Mouse (Mus musculus): Measurements from ENCODE around the gene Tmem80. TPM values are rescaled to one million over a fixed set of nuclear protein-coding genes. Genes with fewer than 3 reads are reported as not detected.

The Tmem80 gene
- total and polyA plus RNA-seq, 3 experiments, result 9.0 to 22.5 (median 18.3) TPM

GRCm38 (mm10) chr7:141369918-141370317, 42.4 kb downstream of the Tmem80 start:
- DNase-seq (ENCODE audit: low spot score) (no peak), ATAC-seq (ENCODE audit: extremely low read depth, insufficient number of reproducible peaks, low FRiP score, poor library complexity, severe bottlenecking) (no peak)
- Histone ChIP-seq H3K9me3 (replicated peaks) (no peaks in the 10 kb centered on the region), H3K4me1 (ENCODE audit: insufficient read depth, low read depth, low read length) (peaks cover 36% of the 10 kb centered on the region), H3K4me3 (ENCODE audit: low read depth, low read length) (no peak overlapping the region), H3K36me3 (replicated peaks) (no peaks in the 10 kb centered on the region), H3K27me3 (ENCODE audit: insufficient read depth, low read length) (no peaks in the 10 kb centered on the region)
- TF ChIP-seq GATA2 (IDR thresholded peaks at IDR 0.05; ENCODE audit: borderline replicate concordance, low read depth, low read length), result no peak
- TF ChIP-seq GATA1 (IDR thresholded peaks at IDR 0.05; ENCODE audit: borderline replicate concordance, low read length), result no peak
- no peak for TF ChIP-seq POLR2AphosphoS5 (IDR thresholded peaks at IDR 0.05; ENCODE audit: insufficient replicate concordance, low read depth, low read length)
- no peak for TF ChIP-seq TAL1 (conservative IDR thresholded peaks at IDR 0.05; ENCODE audit: low read depth, low read length)
- TF ChIP-seq CTCF (IDR thresholded peaks at IDR 0.05; ENCODE audit: low read depth, low read length), result no peak

GRCm38 (mm10) chr7:141371942-141372595, 44.5 kb downstream of the Tmem80 start:
- H3K27me3 ChIP-seq (ENCODE audit: insufficient read depth, low read length), result no peaks in the 10 kb centered on the region
- H3K36me3 ChIP-seq (replicated peaks), result no peaks in the 10 kb centered on the region
- DNase-seq (ENCODE audit: low spot score) (no peak), ATAC-seq (ENCODE audit: extremely low read depth, insufficient number of reproducible peaks, low FRiP score, poor library complexity, severe bottlenecking) (no peak)
- H3K4me1 ChIP-seq (ENCODE audit: insufficient read depth, low read depth, low read length), result peaks cover 30% of the 10 kb centered on the region
- no peak overlapping the region for H3K4me3 ChIP-seq (ENCODE audit: low read depth, low read length)
- TF ChIP-seq CTCF (IDR thresholded peaks at IDR 0.05; ENCODE audit: low read depth, low read length) (no peak), GATA1 (IDR thresholded peaks at IDR 0.05; ENCODE audit: borderline replicate concordance, low read length) (no peak), TAL1 (conservative IDR thresholded peaks at IDR 0.05; ENCODE audit: low read depth, low read length) (no peak), GATA2 (IDR thresholded peaks at IDR 0.05; ENCODE audit: borderline replicate concordance, low read depth, low read length) (no peak), POLR2AphosphoS5 (IDR thresholded peaks at IDR 0.05; ENCODE audit: insufficient replicate concordance, low read depth, low read length) (no peak)
- H3K9me3 ChIP-seq (replicated peaks), result no peaks in the 10 kb centered on the region

DNA sequence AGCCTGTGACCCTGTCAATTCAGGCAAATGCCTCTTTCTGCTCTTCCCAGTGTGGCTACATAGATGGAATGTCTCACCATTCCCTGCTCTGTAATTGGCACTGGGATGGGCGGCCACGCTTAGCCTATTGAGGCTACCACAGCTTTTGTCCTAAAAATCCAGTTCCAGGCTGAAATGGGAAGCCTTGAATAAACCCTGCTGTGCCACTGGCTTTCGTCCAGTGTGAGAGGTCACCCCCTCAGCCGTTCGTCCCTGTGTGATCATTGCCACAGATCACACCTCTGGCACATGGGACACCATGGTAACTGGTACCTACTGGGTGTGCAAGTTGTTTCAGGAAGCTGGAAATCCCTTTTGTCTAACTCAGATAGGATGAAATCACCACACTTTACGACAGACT, 46.1 kb downstream of the Tmem80 start:
- TF ChIP-seq POLR2AphosphoS5 (IDR thresholded peaks at IDR 0.05; ENCODE audit: insufficient replicate concordance, low read depth, low read length) (no peak), GATA1 (IDR thresholded peaks at IDR 0.05; ENCODE audit: borderline replicate concordance, low read length) (no peak), CTCF (IDR thresholded peaks at IDR 0.05; ENCODE audit: low read depth, low read length) (no peak), GATA2 (IDR thresholded peaks at IDR 0.05; ENCODE audit: borderline replicate concordance, low read depth, low read length) (no peak), TAL1 (conservative IDR thresholded peaks at IDR 0.05; ENCODE audit: low read depth, low read length) (no peak)
- no peaks in the 10 kb centered on the region for H3K36me3 ChIP-seq (replicated peaks)
- no peak for DNase-seq (ENCODE audit: low spot score)
- H3K9me3 ChIP-seq (replicated peaks), result no peaks in the 10 kb centered on the region
- H3K27me3 ChIP-seq (ENCODE audit: insufficient read depth, low read length), result no peaks in the 10 kb centered on the region
- ATAC-seq (ENCODE audit: extremely low read depth, insufficient number of reproducible peaks, low FRiP score, poor library complexity, severe bottlenecking), result no peak
- H3K4me3 ChIP-seq (ENCODE audit: low read depth, low read length), result no peak overlapping the region
- H3K4me1 ChIP-seq (ENCODE audit: insufficient read depth, low read depth, low read length), result peaks cover 24% of the 10 kb centered on the region

DNA sequence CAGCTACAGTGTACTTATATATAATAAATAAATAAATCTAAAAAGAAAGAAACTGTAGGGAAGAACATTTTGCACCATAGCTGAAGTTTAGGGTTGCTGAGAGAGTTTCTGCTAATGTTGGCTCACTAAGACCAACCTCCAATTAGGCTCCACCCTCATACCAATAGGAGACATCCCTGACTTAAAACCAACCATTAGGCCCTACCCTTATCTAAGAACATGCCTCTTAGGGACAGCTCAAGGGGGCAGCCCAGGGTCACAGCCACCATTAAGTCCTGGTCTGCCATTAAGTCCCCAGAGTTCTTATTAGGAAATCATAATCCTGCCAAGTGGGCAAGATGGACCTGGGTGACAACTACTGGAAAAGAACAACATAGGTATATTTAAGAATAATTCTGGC, 46.9 kb downstream of the Tmem80 start:
- DNase-seq (ENCODE audit: low spot score) (no peak), ATAC-seq (ENCODE audit: extremely low read depth, insufficient number of reproducible peaks, low FRiP score, poor library complexity, severe bottlenecking) (no peak)
- H3K27me3 ChIP-seq (ENCODE audit: insufficient read depth, low read length), result no peaks in the 10 kb centered on the region
- H3K9me3 ChIP-seq (replicated peaks), result no peaks in the 10 kb centered on the region
- H3K36me3 ChIP-seq (replicated peaks), result no peaks in the 10 kb centered on the region
- H3K4me1 ChIP-seq (ENCODE audit: insufficient read depth, low read depth, low read length), result peaks cover 24% of the 10 kb centered on the region
- TF ChIP-seq POLR2AphosphoS5 (IDR thresholded peaks at IDR 0.05; ENCODE audit: insufficient replicate concordance, low read depth, low read length), result no peak
- TF ChIP-seq GATA2 (IDR thresholded peaks at IDR 0.05; ENCODE audit: borderline replicate concordance, low read depth, low read length), result no peak
- TF ChIP-seq GATA1 (IDR thresholded peaks at IDR 0.05; ENCODE audit: borderline replicate concordance, low read length), result no peak
- TF ChIP-seq TAL1 (conservative IDR thresholded peaks at IDR 0.05; ENCODE audit: low read depth, low read length), result no peak
- no peak overlapping the region for H3K4me3 ChIP-seq (ENCODE audit: low read depth, low read length)

DNA sequence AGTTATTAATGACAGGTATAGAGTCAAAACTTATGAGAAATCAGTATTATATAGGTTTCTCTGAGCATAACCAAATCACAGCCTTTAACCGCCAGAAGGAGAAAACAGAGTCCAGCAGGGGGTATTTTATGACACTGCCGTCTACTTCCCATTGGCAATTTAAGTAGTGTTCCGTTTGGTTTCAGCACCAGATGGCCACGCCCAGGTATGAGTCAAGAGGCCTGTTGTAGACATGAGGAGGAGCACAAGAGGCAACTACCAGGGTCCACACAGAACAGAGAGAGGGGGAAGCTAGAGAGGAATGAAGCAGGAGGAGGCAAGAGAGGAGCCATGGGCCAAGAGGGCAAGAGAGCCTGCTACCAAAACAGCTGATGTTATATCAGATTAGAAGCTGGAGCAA, 52.0 kb downstream of the Tmem80 start:
- no peaks in the 10 kb centered on the region for H3K36me3 ChIP-seq (replicated peaks)
- DNase-seq (ENCODE audit: low spot score) (no peak), ATAC-seq (ENCODE audit: extremely low read depth, insufficient number of reproducible peaks, low FRiP score, poor library complexity, severe bottlenecking) (peak; percentile 63)
- TF ChIP-seq GATA2 (IDR thresholded peaks at IDR 0.05; ENCODE audit: borderline replicate concordance, low read depth, low read length) (no peak), POLR2AphosphoS5 (IDR thresholded peaks at IDR 0.05; ENCODE audit: insufficient replicate concordance, low read depth, low read length) (no peak), CTCF (IDR thresholded peaks at IDR 0.05; ENCODE audit: low read depth, low read length) (no peak), GATA1 (IDR thresholded peaks at IDR 0.05; ENCODE audit: borderline replicate concordance, low read length) (no peak), TAL1 (conservative IDR thresholded peaks at IDR 0.05; ENCODE audit: low read depth, low read length) (no peak)
- no peaks in the 10 kb centered on the region for H3K9me3 ChIP-seq (replicated peaks)
- H3K4me3 ChIP-seq (ENCODE audit: low read depth, low read length), result no peak overlapping the region
- no peaks in the 10 kb centered on the region for H3K27me3 ChIP-seq (ENCODE audit: insufficient read depth, low read length)
- H3K4me1 ChIP-seq (ENCODE audit: insufficient read depth, low read depth, low read length), result peaks cover 47% of the 10 kb centered on the region

DNA sequence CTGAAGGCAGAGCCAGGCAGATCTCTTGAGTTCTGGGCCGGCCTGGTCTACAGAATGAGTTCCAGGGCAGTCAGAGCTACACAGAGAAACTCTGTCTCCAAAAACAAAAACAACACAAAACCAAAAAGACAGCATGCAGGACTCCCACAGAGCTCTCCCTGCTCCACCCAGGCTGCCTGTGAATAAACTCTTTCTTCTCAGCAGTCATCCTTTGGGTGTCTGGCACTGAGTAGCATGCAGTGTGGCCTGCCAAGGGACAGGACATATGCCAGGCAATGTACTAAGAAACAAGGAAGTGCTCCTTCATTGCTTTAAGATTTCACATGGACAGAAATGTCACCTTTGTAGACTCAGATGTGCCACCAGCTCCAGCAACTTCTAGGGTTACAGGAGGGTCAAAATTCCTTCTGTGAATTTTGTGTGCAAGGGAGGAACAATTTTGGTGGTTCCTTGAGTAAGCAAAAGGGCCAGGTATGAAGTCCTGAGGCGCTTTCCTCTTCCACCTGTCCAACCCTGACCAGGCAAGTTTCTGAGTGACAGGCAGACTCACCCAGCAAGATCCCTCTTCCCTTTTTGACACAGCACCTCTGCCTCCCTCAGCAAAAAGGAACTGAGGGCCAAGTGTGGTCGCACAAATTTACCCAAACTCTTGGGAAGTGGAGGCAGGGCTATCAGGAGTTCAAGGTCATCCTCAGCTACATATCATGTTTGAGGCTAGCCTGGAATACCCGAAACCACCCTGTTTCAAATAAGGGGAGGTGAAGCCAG, 53.7 kb downstream of the Tmem80 start:
- no peaks in the 10 kb centered on the region for H3K27me3 ChIP-seq (ENCODE audit: insufficient read depth, low read length)
- peaks cover 60% of the 10 kb centered on the region for H3K4me1 ChIP-seq (ENCODE audit: insufficient read depth, low read depth, low read length)
- no peak for ATAC-seq (ENCODE audit: extremely low read depth, insufficient number of reproducible peaks, low FRiP score, poor library complexity, severe bottlenecking)
- no peak for DNase-seq (ENCODE audit: low spot score)
- H3K4me3 ChIP-seq (ENCODE audit: low read depth, low read length), result no peak overlapping the region
- H3K36me3 ChIP-seq (replicated peaks), result no peaks in the 10 kb centered on the region
- TF ChIP-seq GATA1 (IDR thresholded peaks at IDR 0.05; ENCODE audit: borderline replicate concordance, low read length), result no peak
- no peak for TF ChIP-seq GATA2 (IDR thresholded peaks at IDR 0.05; ENCODE audit: borderline replicate concordance, low read depth, low read length)
- no peak for TF ChIP-seq TAL1 (conservative IDR thresholded peaks at IDR 0.05; ENCODE audit: low read depth, low read length)
- no peak for TF ChIP-seq CTCF (IDR thresholded peaks at IDR 0.05; ENCODE audit: low read depth, low read length)
- no peak for TF ChIP-seq POLR2AphosphoS5 (IDR thresholded peaks at IDR 0.05; ENCODE audit: insufficient replicate concordance, low read depth, low read length)
- no peaks in the 10 kb centered on the region for H3K9me3 ChIP-seq (replicated peaks)

Other genes starting within 250 kb of the Tmem80 start
Only the 20 nearest of the 29 such genes appear.
- gene Hras, start 133.7 kb upstream of the Tmem80 start, total RNA-seq (2014; fragmentation: Nextera tagmentation), result 30.3 and 32.7 TPM in 2 replicates
- 29.3 and 31.5 TPM in 2 replicates for gene Hras, start 133.7 kb upstream of the Tmem80 start, total RNA-seq (2017)
- 31.1 and 38.9 TPM in 2 replicates for gene Hras, start 133.7 kb upstream of the Tmem80 start, polyA plus RNA-seq (2012)
- 2.3 and 2.8 TPM in 2 replicates for gene Lrrc56, start 133.6 kb upstream of the Tmem80 start, total RNA-seq (2014; fragmentation: Nextera tagmentation)
- 1.3 and 2.7 TPM in 2 replicates for gene Lrrc56, start 133.6 kb upstream of the Tmem80 start, total RNA-seq (2017)
- 3.3 and 4.0 TPM in 2 replicates for gene Lrrc56, start 133.6 kb upstream of the Tmem80 start, polyA plus RNA-seq (2012)
- gene Lmntd2, start 113.7 kb upstream of the Tmem80 start, total RNA-seq (2014; fragmentation: Nextera tagmentation), result 1.6 and 2.2 TPM in 2 replicates
- 0.52 and 0.93 TPM in 2 replicates for gene Lmntd2, start 113.7 kb upstream of the Tmem80 start, total RNA-seq (2017)
- gene Lmntd2, start 113.7 kb upstream of the Tmem80 start, polyA plus RNA-seq (2012), result 0.42 and 0.49 TPM in 2 replicates
- gene Rassf7, start 111.9 kb upstream of the Tmem80 start, total RNA-seq (2014; fragmentation: Nextera tagmentation), result 15.6 and 51.8 TPM in 2 replicates
- gene Rassf7, start 111.9 kb upstream of the Tmem80 start, total RNA-seq (2017), result 4.9 and 8.9 TPM in 2 replicates
- 14.1 and 16.8 TPM in 2 replicates for gene Rassf7, start 111.9 kb upstream of the Tmem80 start, polyA plus RNA-seq (2012)
- gene Phrf1, start 99.0 kb upstream of the Tmem80 start, total RNA-seq (2014; fragmentation: Nextera tagmentation), result 73.1 and 77.4 TPM in 2 replicates
- gene Phrf1, start 99.0 kb upstream of the Tmem80 start, total RNA-seq (2017), result 45.1 and 61.4 TPM in 2 replicates
- gene Phrf1, start 99.0 kb upstream of the Tmem80 start, polyA plus RNA-seq (2012), result 159 and 173 TPM in 2 replicates
- 1.6 and 2.5 TPM in 2 replicates for gene Irf7, start 61.3 kb upstream of the Tmem80 start, total RNA-seq (2014; fragmentation: Nextera tagmentation)
- gene Irf7, start 61.3 kb upstream of the Tmem80 start, total RNA-seq (2017), result 6.2 and 6.8 TPM in 2 replicates
- 12.9 and 17.6 TPM in 2 replicates for gene Irf7, start 61.3 kb upstream of the Tmem80 start, polyA plus RNA-seq (2012)
- not detected in 2 replicates for gene Cdhr5, start 51.0 kb upstream of the Tmem80 start, total RNA-seq (2014; fragmentation: Nextera tagmentation)
- gene Cdhr5, start 51.0 kb upstream of the Tmem80 start, total RNA-seq (2017), result 0.05 TPM in 1 of 2 replicates, not detected in the other
- gene Cdhr5, start 51.0 kb upstream of the Tmem80 start, polyA plus RNA-seq (2012), result not detected in 2 replicates
- gene Sct, start 48.6 kb upstream of the Tmem80 start, total RNA-seq (2014; fragmentation: Nextera tagmentation), result not detected in 2 replicates
- gene Sct, start 48.6 kb upstream of the Tmem80 start, total RNA-seq (2017), result not detected in 2 replicates
- not detected in 2 replicates for gene Sct, start 48.6 kb upstream of the Tmem80 start, polyA plus RNA-seq (2012)
- gene Drd4, start 35.7 kb upstream of the Tmem80 start, total RNA-seq (2014; fragmentation: Nextera tagmentation), result not detected in 2 replicates
- 0.38 TPM in 1 of 2 replicates, not detected in the other for gene Drd4, start 35.7 kb upstream of the Tmem80 start, total RNA-seq (2017)
- gene Drd4, start 35.7 kb upstream of the Tmem80 start, polyA plus RNA-seq (2012), result not detected in 2 replicates
- gene Deaf1, start within 50 bp of the Tmem80 start, total RNA-seq (2014; fragmentation: Nextera tagmentation), result 35.3 and 41.2 TPM in 2 replicates
- 22.9 and 27.0 TPM in 2 replicates for gene Deaf1, start within 50 bp of the Tmem80 start, total RNA-seq (2017)
- 55.8 and 61.7 TPM in 2 replicates for gene Deaf1, start within 50 bp of the Tmem80 start, polyA plus RNA-seq (2012)
- not detected in 2 replicates for gene Eps8l2, start 11.1 kb downstream of the Tmem80 start, total RNA-seq (2014; fragmentation: Nextera tagmentation)
- gene Eps8l2, start 11.1 kb downstream of the Tmem80 start, total RNA-seq (2017), result 0.33 TPM in 1 of 2 replicates, not detected in the other
- gene Eps8l2, start 11.1 kb downstream of the Tmem80 start, polyA plus RNA-seq (2012), result not detected in 2 replicates
- 59.1 and 68.2 TPM in 2 replicates for gene Taldo1, start 64.5 kb downstream of the Tmem80 start, total RNA-seq (2014; fragmentation: Nextera tagmentation)
- 514 and 659 TPM in 2 replicates for gene Taldo1, start 64.5 kb downstream of the Tmem80 start, total RNA-seq (2017)
- gene Taldo1, start 64.5 kb downstream of the Tmem80 start, polyA plus RNA-seq (2012), result 207 and 336 TPM in 2 replicates
- gene Gatd1, start 86.4 kb downstream of the Tmem80 start, total RNA-seq (2014; fragmentation: Nextera tagmentation), result 22.6 and 30.8 TPM in 2 replicates
- 23.8 and 23.9 TPM in 2 replicates for gene Gatd1, start 86.4 kb downstream of the Tmem80 start, total RNA-seq (2017)
- 15.4 and 16.5 TPM in 2 replicates for gene Gatd1, start 86.4 kb downstream of the Tmem80 start, polyA plus RNA-seq (2012)
- gene Cend1, start 101.8 kb downstream of the Tmem80 start, total RNA-seq (2014; fragmentation: Nextera tagmentation), result not detected in 2 replicates
- gene Cend1, start 101.8 kb downstream of the Tmem80 start, total RNA-seq (2017), result not detected in 2 replicates
- not detected in 2 replicates for gene Cend1, start 101.8 kb downstream of the Tmem80 start, polyA plus RNA-seq (2012)
- gene Slc25a22, start 110.2 kb downstream of the Tmem80 start, total RNA-seq (2014; fragmentation: Nextera tagmentation), result 16.3 and 20.8 TPM in 2 replicates
- 3.7 and 3.8 TPM in 2 replicates for gene Slc25a22, start 110.2 kb downstream of the Tmem80 start, total RNA-seq (2017)
- gene Slc25a22, start 110.2 kb downstream of the Tmem80 start, polyA plus RNA-seq (2012), result 51.8 and 54.9 TPM in 2 replicates
- gene Pidd1, start 116.3 kb downstream of the Tmem80 start, total RNA-seq (2014; fragmentation: Nextera tagmentation), result 22.9 and 29.6 TPM in 2 replicates
- 8.8 and 8.9 TPM in 2 replicates for gene Pidd1, start 116.3 kb downstream of the Tmem80 start, total RNA-seq (2017)
- gene Pidd1, start 116.3 kb downstream of the Tmem80 start, polyA plus RNA-seq (2012), result 40.1 and 59.6 TPM in 2 replicates
- 939 and 1,045 TPM in 2 replicates for gene Rplp2, start 119.6 kb downstream of the Tmem80 start, total RNA-seq (2014; fragmentation: Nextera tagmentation)
- gene Rplp2, start 119.6 kb downstream of the Tmem80 start, total RNA-seq (2017), result 1,867 and 2,370 TPM in 2 replicates
- 5,272 and 6,746 TPM in 2 replicates for gene Rplp2, start 119.6 kb downstream of the Tmem80 start, polyA plus RNA-seq (2012)
- 23.6 and 26.7 TPM in 2 replicates for gene Pnpla2, start 127.5 kb downstream of the Tmem80 start, total RNA-seq (2014; fragmentation: Nextera tagmentation)
- 7.1 and 9.9 TPM in 2 replicates for gene Pnpla2, start 127.5 kb downstream of the Tmem80 start, total RNA-seq (2017)
- gene Pnpla2, start 127.5 kb downstream of the Tmem80 start, polyA plus RNA-seq (2012), result 49.9 and 50.5 TPM in 2 replicates
- not detected in 2 replicates for gene Cracr2b, start 133.4 kb downstream of the Tmem80 start, total RNA-seq (2014; fragmentation: Nextera tagmentation)
- 0.44 TPM in 1 of 2 replicates, not detected in the other for gene Cracr2b, start 133.4 kb downstream of the Tmem80 start, total RNA-seq (2017)
- gene Cracr2b, start 133.4 kb downstream of the Tmem80 start, polyA plus RNA-seq (2012), result not detected in 2 replicates
- 6.4 and 13.8 TPM in 2 replicates for gene Cd151, start 139.7 kb downstream of the Tmem80 start, total RNA-seq (2014; fragmentation: Nextera tagmentation)
- gene Cd151, start 139.7 kb downstream of the Tmem80 start, total RNA-seq (2017), result 18.1 and 24.3 TPM in 2 replicates
- 8.0 and 13.3 TPM in 2 replicates for gene Cd151, start 139.7 kb downstream of the Tmem80 start, polyA plus RNA-seq (2012)

Data from G1E (cell line).